Mouse (Mus musculus): ENCODE data around the gene Plod3.

GRCm38 (mm10) chr5:136987138-136987933 lies 517 bp downstream of the Plod3 start:
- TF ChIP-seq TAL1 (IDR thresholded peaks at IDR 0.05; ENCODE audit: low read length) (no peak), GATA1 (IDR thresholded peaks at IDR 0.05; ENCODE audit: low read length) (no peak)
